21 mouse cellular contexts compared by ENCODE assay signal in the genomic region with DNA sequence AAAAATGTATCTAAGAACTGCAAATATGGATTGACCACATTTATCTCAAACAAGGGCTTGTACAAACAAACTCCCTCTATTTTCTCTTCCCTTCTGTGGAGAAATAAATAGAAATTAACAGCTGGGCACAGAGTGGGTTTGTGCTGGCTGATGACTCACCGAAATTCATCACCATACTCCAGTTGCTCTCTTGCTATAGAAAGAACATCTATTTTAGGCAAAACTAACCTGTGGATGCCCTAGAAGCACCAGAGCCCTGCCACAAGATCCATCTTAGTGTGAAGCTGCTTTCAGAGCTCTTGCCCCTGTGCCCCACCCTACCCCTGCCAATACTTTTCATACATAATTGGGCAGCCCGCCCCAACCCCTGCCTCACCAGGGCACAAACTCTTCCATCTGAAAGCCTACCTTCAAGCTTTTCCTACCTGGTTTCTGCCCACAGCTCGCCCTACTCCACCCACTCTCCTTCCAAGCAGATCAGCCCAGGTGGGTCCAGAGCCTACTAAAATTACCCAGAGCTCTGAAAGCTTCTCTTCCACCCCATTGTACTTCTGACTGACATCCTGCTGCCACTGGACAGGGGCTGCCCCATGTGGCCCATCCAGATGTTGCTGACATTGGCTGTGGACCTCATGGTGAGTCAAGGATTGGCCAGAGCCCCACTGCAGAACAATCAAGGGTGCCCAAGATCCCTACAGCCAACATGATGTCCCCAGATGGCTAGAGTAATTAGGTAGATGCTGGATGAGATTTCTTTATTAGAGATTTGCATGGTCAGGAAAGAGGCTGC. TPM values are rescaled to one million over a fixed set of nuclear protein-coding genes. Genes with fewer than 3 reads are reported as not detected.
DNase-seq lines count a peak whose midpoint lies in the region; ATAC-seq lines count a peak whose summit lies in the region.
"Had no signal": no experiment of that assay in that cellular context is flagged by ENCODE, and none has a peak within 500 bp of the region (broad histone marks: within the 10 kb centered on the region; RNA-seq: fewer than 3 reads in every experiment).

No protein-coding gene starts in this region.

- intact Hi-C loops in left cerebral cortex, postnatal 10 days (cut with DNase I), result no loop called here
- intact Hi-C loops in left cerebral cortex, postnatal 25 days (cut with DNase I), result no loop called here

- no peaks in the 10 kb centered on the region for H3K9me3 ChIP-seq in midbrain, embryonic 15.5 days
- H3K9me3 ChIP-seq: embryonic facial prominence, embryonic 15.5 days; hindbrain, embryonic 10.5 days; limb, embryonic 12.5 days; liver, embryonic 13.5 days; lung, embryonic 15.5 days; midbrain, embryonic 12.5 days; neural tube, embryonic 15.5 days had no signal

- no peaks in the 10 kb centered on the region for H3K36me3 ChIP-seq in midbrain, embryonic 15.5 days (replicated peaks)
- H3K36me3 ChIP-seq: embryonic facial prominence, embryonic 15.5 days; hindbrain, embryonic 10.5 days; limb, embryonic 12.5 days; liver, embryonic 13.5 days; lung, embryonic 15.5 days; midbrain, embryonic 12.5 days; neural tube, embryonic 15.5 days had no signal

- DNase-seq in frontal cortex, adult 2 months (ENCODE audit: extremely low spot score in 1 of 2, low spot score in 1 of 2), result peak; percentile 78 to 80
- no peak for DNase-seq in frontal cortex, postnatal 10 days (ENCODE audit: low spot score in 2 of 2)
- DNase-seq in left cerebral cortex, adult 11 months (ENCODE audit: low spot score), result peak; percentile 63
- no peak for DNase-seq in left cerebral cortex, postnatal 10 days (ENCODE audit: extremely low spot score in 1 of 2, low spot score in 2 of 2)
- DNase-seq in left cerebral cortex, postnatal 25 days (ENCODE audit: low spot score in 2 of 2), result peak; percentile 49 to 91
- DNase-seq in thymus, adult 18-20 months, result no peak
- DNase-seq: adrenal gland, postnatal 36 days; cerebellum, adult 9-10 months; heart, adult 18-20 months; kidney, adult 2 months; kidney, postnatal 36 days; liver, embryonic 13.5 days; thymus, postnatal 25 days had no signal

- H3K4me2 ChIP-seq in midbrain, embryonic 15.5 days, result no peak overlapping the region
- H3K4me2 ChIP-seq: embryonic facial prominence, embryonic 15.5 days; limb, embryonic 12.5 days; liver, embryonic 13.5 days; lung, embryonic 15.5 days; midbrain, embryonic 12.5 days; neural tube, embryonic 15.5 days had no signal

- H3K9ac ChIP-seq in midbrain, embryonic 15.5 days, result no peak overlapping the region
- H3K9ac ChIP-seq: embryonic facial prominence, embryonic 15.5 days; limb, embryonic 12.5 days; liver, embryonic 13.5 days; lung, embryonic 15.5 days; midbrain, embryonic 12.5 days; neural tube, embryonic 15.5 days had no signal

- no peak for ATAC-seq in erythroid progenitor cell, adult 5-6 weeks (replicated peaks; ENCODE audit: low FRiP score, poor library complexity, severe bottlenecking)
- no peak for ATAC-seq in midbrain, embryonic 15.5 days (replicated peaks)

- no peaks in the 10 kb centered on the region for H3K27me3 ChIP-seq in midbrain, embryonic 15.5 days (replicated peaks)
- H3K27me3 ChIP-seq: limb, embryonic 12.5 days; lung, embryonic 15.5 days; midbrain, embryonic 12.5 days; neural tube, embryonic 15.5 days had no signal

- H3K4me1 ChIP-seq in midbrain, embryonic 15.5 days, result no peaks in the 10 kb centered on the region
- H3K4me1 ChIP-seq: embryonic facial prominence, embryonic 15.5 days; hindbrain, embryonic 10.5 days; limb, embryonic 12.5 days; liver, embryonic 13.5 days; lung, embryonic 15.5 days; midbrain, embryonic 12.5 days; neural tube, embryonic 15.5 days had no signal

- no peak overlapping the region for H3K27ac ChIP-seq in midbrain, embryonic 15.5 days
- H3K27ac ChIP-seq: embryonic facial prominence, embryonic 15.5 days; hindbrain, embryonic 10.5 days; limb, embryonic 12.5 days; liver, embryonic 13.5 days; lung, embryonic 15.5 days; midbrain, embryonic 12.5 days; neural tube, embryonic 15.5 days had no signal

- H3K4me3 ChIP-seq in midbrain, embryonic 15.5 days, result no peak overlapping the region
- H3K4me3 ChIP-seq: embryonic facial prominence, embryonic 15.5 days; hindbrain, embryonic 10.5 days; limb, embryonic 12.5 days; liver, embryonic 13.5 days; lung, embryonic 15.5 days; midbrain, embryonic 12.5 days; neural tube, embryonic 15.5 days had no signal

- WGBS in midbrain, embryonic 15.5 days, result 79% methylated on average over 3 of the region's 3 CpGs

RNA-seq across cellular contexts. Expression of gene Fn3krp, which starts 13.6 kb away (rescaled TPM):
- polyA plus RNA-seq in frontal cortex, adult 2 months (2012; rRNA removed), result 33.7 TPM in 2 replicates
- 10 to 100 TPM; 21.7 to 21.9 TPM for total RNA-seq in left cerebral cortex, postnatal 10 days (2021)
- total RNA-seq in left cerebral cortex, postnatal 25 days (2021), result 10 to 100 TPM; 42.9 to 47.3 TPM
- total RNA-seq in erythroid progenitor cell, adult 5-6 weeks (2015; ENCODE audit: low replicate concordance), result 107 and 114 TPM in 2 replicates
- 161 and 188 TPM in 2 replicates for total RNA-seq in erythroid progenitor cell, adult 5-6 weeks (2017; ENCODE audit: low replicate concordance)
- 10.0 and 10.1 TPM in 2 replicates for polyA plus RNA-seq in midbrain, embryonic 15.5 days (2015; fragmentation: Nextera tagmentation; extraction: Ambion mirVana)

RNA-seq across cellular contexts. Expression of gene Rab40b, which starts 19.5 kb away (rescaled TPM):
- 50.7 and 51.4 TPM in 2 replicates for polyA plus RNA-seq in frontal cortex, adult 2 months (2012; rRNA removed)
- 10 to 100 TPM; 31.5 to 35.0 TPM for total RNA-seq in left cerebral cortex, postnatal 10 days (2021)
- 10 to 100 TPM; 46.1 to 58.1 TPM for total RNA-seq in left cerebral cortex, postnatal 25 days (2021)
- total RNA-seq in erythroid progenitor cell, adult 5-6 weeks (2015; ENCODE audit: low replicate concordance), result not detected in 2 replicates
- 0.90 TPM in 1 of 2 replicates, not detected in the other for total RNA-seq in erythroid progenitor cell, adult 5-6 weeks (2017; ENCODE audit: low replicate concordance)
- polyA plus RNA-seq in midbrain, embryonic 15.5 days (2015; fragmentation: Nextera tagmentation; extraction: Ambion mirVana), result 11.4 and 11.9 TPM in 2 replicates

RNA-seq across cellular contexts. Expression of gene Fn3k, which starts 27.2 kb away (rescaled TPM):
- 42.5 and 44.7 TPM in 2 replicates for polyA plus RNA-seq in frontal cortex, adult 2 months (2012; rRNA removed)
- total RNA-seq in left cerebral cortex, postnatal 10 days (2021), result 10 to 100 TPM; 16.0 to 19.0 TPM
- total RNA-seq in left cerebral cortex, postnatal 25 days (2021), result 10 to 100 TPM; 49.0 to 54.1 TPM
- 245 and 327 TPM in 2 replicates for total RNA-seq in erythroid progenitor cell, adult 5-6 weeks (2015; ENCODE audit: low replicate concordance)
- 308 and 310 TPM in 2 replicates for total RNA-seq in erythroid progenitor cell, adult 5-6 weeks (2017; ENCODE audit: low replicate concordance)
- 4.4 and 5.0 TPM in 2 replicates for polyA plus RNA-seq in midbrain, embryonic 15.5 days (2015; fragmentation: Nextera tagmentation; extraction: Ambion mirVana)

RNA-seq across cellular contexts. Expression of gene Tbcd, which starts 44.2 kb away (rescaled TPM):
- polyA plus RNA-seq in frontal cortex, adult 2 months (2012; rRNA removed), result 53.0 and 59.9 TPM in 2 replicates
- 10 to 100 TPM; 57.4 to 57.9 TPM for total RNA-seq in left cerebral cortex, postnatal 10 days (2021)
- 10 to 100 TPM; 39.0 to 39.8 TPM for total RNA-seq in left cerebral cortex, postnatal 25 days (2021)
- 84.7 and 94.8 TPM in 2 replicates for total RNA-seq in erythroid progenitor cell, adult 5-6 weeks (2015; ENCODE audit: low replicate concordance)
- total RNA-seq in erythroid progenitor cell, adult 5-6 weeks (2017; ENCODE audit: low replicate concordance), result 90.7 and 125 TPM in 2 replicates
- 61.8 and 64.8 TPM in 2 replicates for polyA plus RNA-seq in midbrain, embryonic 15.5 days (2015; fragmentation: Nextera tagmentation; extraction: Ambion mirVana)

RNA-seq across cellular contexts. Expression of gene Wdr45b, which starts 53.3 kb away (rescaled TPM):
- polyA plus RNA-seq in frontal cortex, adult 2 months (2012; rRNA removed), result 72.8 and 74.8 TPM in 2 replicates
- total RNA-seq in left cerebral cortex, postnatal 10 days (2021), result 10 to 100 TPM; 54.0 to 60.0 TPM
- 10 to 100 TPM; 70.3 to 79.7 TPM for total RNA-seq in left cerebral cortex, postnatal 25 days (2021)
- 25.2 and 30.6 TPM in 2 replicates for total RNA-seq in erythroid progenitor cell, adult 5-6 weeks (2015; ENCODE audit: low replicate concordance)
- total RNA-seq in erythroid progenitor cell, adult 5-6 weeks (2017; ENCODE audit: low replicate concordance), result 26.9 and 33.6 TPM in 2 replicates
- 82.3 and 89.7 TPM in 2 replicates for polyA plus RNA-seq in midbrain, embryonic 15.5 days (2015; fragmentation: Nextera tagmentation; extraction: Ambion mirVana)

Comparison
In these comparisons a context has a peak if more than half of its experiments do, and no peak if none do; other contexts are left out.
1. DNase-seq: peak in frontal cortex, adult 2 months (2 of 2), left cerebral cortex, adult 11 months (single experiment) and left cerebral cortex, postnatal 25 days (2 of 2); none in frontal cortex, postnatal 10 days (0 of 2), left cerebral cortex, postnatal 10 days (0 of 2) and thymus, adult 18-20 months (0 of 2).
2. RNA of gene Rab40b, which starts 19.5 kb away (total RNA-seq): 46.1 to 58.1 TPM in left cerebral cortex, postnatal 25 days and 31.5 to 35.0 TPM in left cerebral cortex, postnatal 10 days; 0.90 TPM in erythroid progenitor cell, adult 5-6 weeks; every median in the first group is over 10 times any median in the second.
3. RNA of gene Fn3k, which starts 27.2 kb away (total RNA-seq): 245 to 327 TPM in erythroid progenitor cell, adult 5-6 weeks; 49.0 to 54.1 TPM in left cerebral cortex, postnatal 25 days and 16.0 to 19.0 TPM in left cerebral cortex, postnatal 10 days; every median in the first group is over 4 times any median in the second.